Mouse (Mus musculus) hindbrain, postnatal 0 days (tissue): ENCODE data around the gene Zswim8. TPM values are rescaled to one million over a fixed set of nuclear protein-coding genes. Genes with fewer than 3 reads are reported as not detected.

Experiments used
- ATAC-seq: fragments of 200-750 bp; cut with Nextera tagmentation; 2 replicates; pipeline ENCODE4 v1.8.0; 2017; ENCODE audit warnings: mild to moderate bottlenecking, moderate TSS enrichment, moderate library complexity
- DNase-seq: peaks from one replicate; pipeline ENCODE4 v3.0.0-alpha.2; 2015; ENCODE audit warnings: low spot score
- H3K27ac ChIP-seq: fragments of 300-500 bp; sonication (generic); 2 replicates; pipeline ENCODE4 v1.5.1; 2014; ENCODE audit warnings: mild to moderate bottlenecking
- H3K27me3 ChIP-seq: fragments of 300-500 bp; sonication (generic); 2 replicates; pipeline ENCODE4 v1.6.1; 2014; ENCODE audit warnings: low read length, mixed read lengths; ENCODE audit not compliant: insufficient read depth
- H3K36me3 ChIP-seq: fragments of 300-500 bp; sonication (generic); 2 replicates; pipeline ENCODE4 v1.6.1; 2014; ENCODE audit warnings: low read length, mixed read lengths; ENCODE audit not compliant: insufficient read depth
- H3K4me1 ChIP-seq: fragments of 300-500 bp; sonication (generic); 2 replicates; pipeline ENCODE4 v1.6.1; 2014; ENCODE audit warnings: antibody characterized with exemption, low read length, mixed read lengths; ENCODE audit not compliant: insufficient read depth
- H3K4me2 ChIP-seq: fragments of 300-500 bp; sonication (generic); 2 replicates; pipeline ENCODE4 v1.6.1; 2014; ENCODE audit warnings: low read depth, mild to moderate bottlenecking, low read length, moderate library complexity, mixed read lengths
- H3K4me3 ChIP-seq: fragments of 300-500 bp; sonication (generic); 2 replicates; pipeline ENCODE4 v1.5.1; 2014; ENCODE audit warnings: low read length
- H3K9ac ChIP-seq: fragments of 300-500 bp; sonication (generic); replicated peaks from 2 replicates; pipeline ENCODE4 v1.6.1; 2014; ENCODE audit warnings: mild to moderate bottlenecking, low read length, moderate library complexity, mixed read lengths
- H3K9me3 ChIP-seq: fragments of 300-500 bp; sonication (generic); 2 replicates; pipeline ENCODE4 v1.6.1; 2016; ENCODE audit warnings: low read length, mixed read lengths
- CTCF ChIP-seq: IDR thresholded peaks from 2 replicates; pipeline ENCODE4 v1.5.1; 2016; ENCODE audit warnings: antibody characterized with exemption, control low read depth, low read depth
- WGBS: fragments of 180-500 bp; shearing (Covaris S2); extraction: QIAGEN DNeasy Blood & Tissue Kit; methylation state at CpG from one replicate; pipeline ENCODE4 v1.1.7; 2014; 5-methylcytosine and 5-hydroxymethylcytosine counted together
- polyA plus RNA-seq: library from polyadenylated mRNA; unstranded; fragments of >200 nt; fragmentation: Nextera tagmentation; extraction: Ambion mirVana; gene quantifications from 2 replicates; pipeline ENCODE4 v1.2.1, GENCODE M21; 2015
- total RNA-seq: library from RNA; depleted of rRNA; stranded (reverse); fragments of >200 nt; gene quantifications from 2 replicates; pipeline ENCODE4 v1.2.3, GENCODE M21; 2014

Zswim8 gene
- total and polyA plus RNA-seq, 2 experiments from 2014 or later, result 36.8 to 159 TPM

DNA sequence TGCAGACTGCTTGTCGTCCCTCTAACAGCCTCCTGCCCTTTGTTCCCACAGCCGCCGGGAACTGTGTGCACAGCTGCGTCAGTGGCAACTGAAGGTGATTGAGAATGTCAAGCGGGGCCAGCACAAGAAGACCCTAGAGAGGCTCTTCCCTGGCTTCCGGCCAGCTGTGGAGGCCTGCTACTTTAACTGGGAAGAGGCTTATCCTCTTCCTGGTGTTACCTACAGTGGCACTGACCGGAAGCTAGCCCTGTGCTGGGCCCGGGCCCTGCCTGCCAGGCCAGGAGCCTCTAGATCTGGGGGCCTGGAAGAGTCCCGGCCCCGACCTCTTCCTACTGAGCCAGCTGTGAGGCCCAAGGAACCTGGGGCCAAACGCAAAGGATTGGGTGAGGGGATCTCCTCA, 6.5 kb downstream of the Zswim8 start:
- DNase-seq (no peak), ATAC-seq (no peak)
- WGBS, result 65% methylated on average over 11 of the region's 11 CpGs
- H3K27me3 ChIP-seq, result no peaks in the 10 kb centered on the region
- no peak overlapping the region for H3K27ac ChIP-seq
- peaks cover 80% of the 10 kb centered on the region for H3K36me3 ChIP-seq
- no peak overlapping the region for H3K9ac ChIP-seq
- TF ChIP-seq CTCF, result no peak
- no peak overlapping the region for H3K4me2 ChIP-seq
- H3K4me1 ChIP-seq, result peaks cover 9% of the 10 kb centered on the region
- H3K9me3 ChIP-seq, result no peaks in the 10 kb centered on the region
- H3K4me3 ChIP-seq, result no peak overlapping the region

DNA sequence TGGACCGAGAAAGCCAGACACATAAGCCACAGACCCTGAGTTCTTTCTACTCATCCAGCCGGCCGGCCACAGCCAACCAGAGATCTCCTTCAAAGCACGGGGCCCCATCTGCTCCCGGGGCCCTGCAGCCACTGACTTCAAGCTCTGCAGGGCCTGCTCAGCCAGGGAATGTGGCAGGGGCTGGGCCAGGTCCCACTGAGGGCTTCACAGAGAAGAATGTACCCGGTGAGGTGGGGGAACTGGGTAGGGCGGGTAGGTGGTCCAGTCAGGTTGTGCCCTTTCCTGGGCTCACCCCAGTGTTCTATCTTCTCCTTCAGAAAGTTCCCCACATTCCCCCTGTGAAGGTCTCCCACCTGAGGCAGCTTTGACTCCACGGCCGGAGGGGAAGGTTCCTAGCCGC, 11.1 kb downstream of the Zswim8 start:
- no peaks in the 10 kb centered on the region for H3K4me1 ChIP-seq
- ATAC-seq (no peak), DNase-seq (no peak)
- H3K27ac ChIP-seq, result no peak overlapping the region
- no peak overlapping the region for H3K4me3 ChIP-seq
- no peak for TF ChIP-seq CTCF
- no peak overlapping the region for H3K4me2 ChIP-seq
- no peak overlapping the region for H3K9ac ChIP-seq
- peaks cover 91% of the 10 kb centered on the region for H3K36me3 ChIP-seq
- 88% methylated on average over 10 of the region's 10 CpGs for WGBS
- no peaks in the 10 kb centered on the region for H3K27me3 ChIP-seq
- no peaks in the 10 kb centered on the region for H3K9me3 ChIP-seq

DNA sequence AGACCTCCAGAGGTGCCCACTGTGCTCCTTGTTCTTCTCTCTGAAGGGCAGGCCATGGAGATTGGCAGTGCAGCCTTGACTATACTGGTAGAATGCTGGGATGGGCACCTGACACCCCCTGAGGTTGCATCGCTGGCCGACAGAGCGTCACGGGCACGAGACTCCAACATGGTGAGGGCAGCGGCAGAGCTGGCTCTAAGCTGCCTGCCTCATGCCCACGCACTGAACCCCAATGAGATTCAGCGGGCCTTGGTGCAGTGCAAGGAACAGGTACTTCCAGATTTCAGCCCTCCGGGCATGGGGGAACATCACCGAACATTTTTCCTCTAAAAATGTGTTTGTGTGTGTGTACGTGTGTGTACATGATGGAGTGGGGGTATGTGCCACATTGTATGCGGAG, 12.4 kb downstream of the Zswim8 start:
- 93% methylated on average over 12 of the region's 12 CpGs for WGBS

DNA sequence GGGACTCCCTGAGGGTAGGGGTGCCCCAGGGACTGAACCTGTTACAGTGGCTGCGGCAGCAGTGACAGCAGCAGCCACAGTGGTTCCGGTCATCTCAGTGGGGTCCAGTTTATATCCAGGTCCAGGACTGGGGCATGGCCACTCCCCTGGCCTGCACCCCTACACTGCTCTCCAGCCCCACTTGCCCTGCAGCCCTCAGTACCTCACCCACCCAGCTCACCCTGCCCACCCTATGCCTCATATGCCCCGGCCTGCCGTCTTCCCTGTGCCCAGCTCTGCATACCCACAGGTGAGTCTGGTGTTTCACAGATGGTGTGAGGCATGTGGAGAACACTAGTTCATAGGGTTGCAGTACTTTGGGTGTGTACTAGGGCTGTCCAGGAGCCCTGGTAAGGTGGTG, 14.0 kb downstream of the Zswim8 start:
- no peak for TF ChIP-seq CTCF
- no peak overlapping the region for H3K4me3 ChIP-seq
- no peak overlapping the region for H3K4me2 ChIP-seq
- WGBS, result 93% methylated on average over 4 of the region's 4 CpGs
- H3K4me1 ChIP-seq, result no peaks in the 10 kb centered on the region
- DNase-seq (no peak), ATAC-seq (peak; percentile 27)
- no peak overlapping the region for H3K27ac ChIP-seq
- peaks cover 85% of the 10 kb centered on the region for H3K36me3 ChIP-seq
- H3K9ac ChIP-seq, result no peak overlapping the region
- H3K9me3 ChIP-seq, result no peaks in the 10 kb centered on the region
- no peaks in the 10 kb centered on the region for H3K27me3 ChIP-seq

More for the DNA sequence above, 12.4 kb downstream of the Zswim8 start:
- H3K4me1 ChIP-seq, result no peaks in the 10 kb centered on the region
- no peak overlapping the region for H3K4me3 ChIP-seq
- no peak for TF ChIP-seq CTCF
- H3K4me2 ChIP-seq, result no peak overlapping the region
- no peak overlapping the region for H3K9ac ChIP-seq
- ATAC-seq, result no peak
- H3K27me3 ChIP-seq, result no peaks in the 10 kb centered on the region
- no peak overlapping the region for H3K27ac ChIP-seq
- DNase-seq, result no peak
- no peaks in the 10 kb centered on the region for H3K9me3 ChIP-seq
- peaks cover 87% of the 10 kb centered on the region for H3K36me3 ChIP-seq

DNA sequence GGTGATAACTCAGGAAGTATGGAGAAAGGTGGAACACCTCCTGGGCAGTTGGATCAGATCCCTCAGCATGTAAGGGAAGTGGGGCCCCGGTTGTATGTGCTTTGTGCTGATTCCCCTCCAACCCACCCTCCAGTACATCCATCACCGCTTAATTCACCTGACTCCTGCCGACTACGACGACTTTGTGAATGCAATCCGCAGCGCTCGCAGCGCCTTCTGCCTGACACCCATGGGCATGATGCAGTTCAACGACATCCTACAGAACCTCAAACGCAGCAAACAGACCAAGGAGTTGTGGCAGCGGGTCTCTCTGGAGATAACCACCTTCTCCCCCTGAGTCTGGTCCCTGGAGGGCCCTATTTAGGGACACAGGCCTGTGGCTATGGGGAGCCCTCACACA, 15.7 kb downstream of the Zswim8 start:
- H3K9ac ChIP-seq, result no peak overlapping the region
- H3K4me1 ChIP-seq, result no peaks in the 10 kb centered on the region
- 87% methylated on average over 12 of the region's 12 CpGs for WGBS
- ATAC-seq, result no peak
- DNase-seq, result no peak
- H3K27me3 ChIP-seq, result no peaks in the 10 kb centered on the region
- no peak overlapping the region for H3K27ac ChIP-seq
- peaks cover 82% of the 10 kb centered on the region for H3K36me3 ChIP-seq
- H3K9me3 ChIP-seq, result no peaks in the 10 kb centered on the region
- H3K4me3 ChIP-seq, result no peak overlapping the region
- TF ChIP-seq CTCF, result no peak
- H3K4me2 ChIP-seq, result no peak overlapping the region

DNA sequence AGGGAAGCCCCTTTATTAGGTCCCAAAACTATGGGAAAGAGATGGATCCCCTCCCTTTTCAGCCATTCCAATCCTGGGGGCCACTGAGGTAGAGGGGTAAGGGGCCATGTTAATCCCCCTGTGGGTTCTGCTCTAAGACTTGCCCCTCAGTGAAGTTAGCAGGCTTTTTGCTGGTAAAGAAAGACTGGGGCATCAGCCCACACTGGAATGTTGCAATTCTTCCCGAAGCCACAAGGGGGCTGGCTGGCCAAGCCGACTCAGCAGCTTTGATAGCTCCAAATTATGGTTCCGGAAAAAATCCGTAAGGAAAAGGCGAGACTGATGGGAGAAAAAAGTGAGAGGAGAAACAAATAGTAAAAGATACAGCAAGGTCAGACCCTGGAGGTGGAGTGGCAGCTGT, 16.7 kb downstream of the Zswim8 start:
- H3K9ac ChIP-seq, result no peak overlapping the region
- no peaks in the 10 kb centered on the region for H3K27me3 ChIP-seq
- no peak overlapping the region for H3K4me3 ChIP-seq
- no peaks in the 10 kb centered on the region for H3K4me1 ChIP-seq
- H3K36me3 ChIP-seq, result peaks cover 83% of the 10 kb centered on the region
- WGBS, result 9% methylated on average over 5 of the region's 5 CpGs
- H3K9me3 ChIP-seq, result no peaks in the 10 kb centered on the region
- peak; percentile 22 for ATAC-seq
- peak; percentile 87 for TF ChIP-seq CTCF
- peak; percentile 84 for DNase-seq
- H3K4me2 ChIP-seq, result no peak overlapping the region
- H3K27ac ChIP-seq, result no peak overlapping the region

DNA sequence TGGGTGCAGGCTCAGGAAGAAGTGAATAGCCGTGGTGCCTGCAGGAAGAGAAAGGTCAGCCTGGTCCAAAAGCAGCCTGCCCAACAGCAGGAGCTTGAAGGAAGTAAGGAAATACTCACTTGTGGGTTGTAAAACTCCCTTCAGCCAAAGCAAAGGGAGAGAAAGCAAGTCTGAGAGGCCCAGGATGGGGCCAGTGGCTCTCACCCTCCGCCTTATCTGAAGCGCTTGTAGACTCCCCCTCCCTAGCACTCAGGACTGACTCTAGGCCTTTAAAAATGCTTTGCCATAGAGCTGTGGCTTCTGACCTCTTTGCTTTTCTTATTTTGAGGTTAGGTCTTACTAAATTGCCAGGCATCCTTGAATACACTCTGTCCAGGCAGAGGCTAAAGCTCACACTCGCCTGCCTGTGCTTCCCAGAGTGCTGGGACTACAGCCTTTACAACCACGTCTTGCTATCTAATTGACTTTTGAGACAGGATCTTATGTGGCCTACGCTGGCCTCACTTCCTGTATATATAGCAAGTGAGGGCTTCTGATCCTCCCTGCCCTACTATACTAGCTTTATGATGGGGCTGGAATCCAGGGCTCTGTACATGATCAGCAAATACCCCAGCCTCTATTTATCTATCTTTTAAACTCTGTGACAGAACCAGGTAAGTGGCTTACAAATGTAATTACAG, 18.4 kb downstream of the Zswim8 start:
- no peaks in the 10 kb centered on the region for H3K4me1 ChIP-seq
- no peak overlapping the region for H3K27ac ChIP-seq
- H3K27me3 ChIP-seq, result no peaks in the 10 kb centered on the region
- H3K4me2 ChIP-seq, result no peak overlapping the region
- WGBS, result 87% methylated on average over 6 of the region's 6 CpGs
- no peak overlapping the region for H3K9ac ChIP-seq
- TF ChIP-seq CTCF, result no peak
- ATAC-seq, result no peak
- DNase-seq, result no peak
- H3K36me3 ChIP-seq, result peaks cover 86% of the 10 kb centered on the region
- H3K9me3 ChIP-seq, result no peaks in the 10 kb centered on the region
- no peak overlapping the region for H3K4me3 ChIP-seq
